Comparison of ENCODE assay signal across 15 mouse cellular contexts in genomic region chr2:152725178-152725750, GRCm38 (mm10). TPM values are rescaled to one million over a fixed set of nuclear protein-coding genes. Genes with fewer than 3 reads are reported as not detected.
DNase-seq lines count a peak whose midpoint lies in the region; ATAC-seq and TF ChIP-seq lines count a peak whose summit lies in the region.
"Had no signal": no experiment of that assay in that cellular context is flagged by ENCODE, and none has a peak within 500 bp of the region (broad histone marks: within the 10 kb centered on the region; RNA-seq: fewer than 3 reads in every experiment).

No protein-coding gene starts in this region.

- no peak overlapping the region for H3K4me2 ChIP-seq in neural tube, embryonic 11.5 days (ENCODE audit: low read depth)
- H3K4me2 ChIP-seq: heart, embryonic 11.5 days had no signal

- intact Hi-C loops in heart, adult 2 months (cut with DNase I), result no loop called here

- DNase-seq in heart, adult 2 months, result peak in 1 of 2 experiments; percentile 49
- no peak for DNase-seq in heart, postnatal 4 days
- no peak for DNase-seq in layer of hippocampus, adult 2 months (ENCODE audit: low spot score in 2 of 2)
- DNase-seq in layer of hippocampus, adult 11-12 months (ENCODE audit: low spot score), result no peak
- DNase-seq in neural tube, embryonic 11.5 days (ENCODE audit: low spot score), result peak; percentile 28
- no peak for DNase-seq in thymus, postnatal 36 days
- DNase-seq in layer of hippocampus, postnatal 25 days (ENCODE audit: extremely low spot score in 1 of 2, low spot score in 1 of 2), result no peak
- DNase-seq: cerebellum, adult 8-10 months; embryo, embryonic 11 days had no signal

- TF ChIP-seq EP300 in heart, adult 2 months (IDR thresholded peaks at IDR 0.05; ENCODE audit: insufficient read depth, low read depth, low read length), result no peak

- H3K9ac ChIP-seq in heart, adult 2 months (ENCODE audit: low read depth, low read length), result peak overlapping the region; percentile 50
- peak overlapping the region; percentile 35 for H3K9ac ChIP-seq in neural tube, embryonic 11.5 days (ENCODE audit: low read length)
- H3K9ac ChIP-seq: midbrain, embryonic 15.5 days had no signal

- no peaks in the 10 kb centered on the region for H3K9me3 ChIP-seq in neural tube, embryonic 11.5 days (ENCODE audit: control insufficient read depth, low read length)
- H3K9me3 ChIP-seq: midbrain, embryonic 15.5 days had no signal

- H3K79me2 ChIP-seq in heart, adult 2 months (replicated peaks; ENCODE audit: control insufficient read depth, insufficient read depth, low read length), result no peaks in the 10 kb centered on the region

- no peaks in the 10 kb centered on the region for H3K36me3 ChIP-seq in heart, adult 2 months (ENCODE audit: control insufficient read depth, insufficient read depth, low read length)
- H3K36me3 ChIP-seq in neural tube, embryonic 11.5 days (ENCODE audit: control insufficient read depth, insufficient read depth, low read length), result no peaks in the 10 kb centered on the region
- H3K36me3 ChIP-seq: midbrain, embryonic 15.5 days had no signal

- ATAC-seq in neural tube, embryonic 11.5 days (ENCODE audit: insufficient read depth, low FRiP score, low TSS enrichment), result no peak
- ATAC-seq: activated CD4-positive, CD25-positive, alpha-beta regulatory T cell, adult 4 months; midbrain, embryonic 15.5 days had no signal

- peak overlapping the region; percentile 93 for H3K27ac ChIP-seq in heart, adult 2 months
- peak overlapping the region; percentile 78; the same call in 1 of the 2 replicates for H3K27ac ChIP-seq in layer of hippocampus, adult 2 months
- peak overlapping the region; percentile 100 for H3K27ac ChIP-seq in brown adipose tissue, adult 24 weeks (replicated peaks; ENCODE audit: low read depth, low read length)
- no peak overlapping the region for H3K27ac ChIP-seq in neural tube, embryonic 11.5 days (ENCODE audit: low read depth, low read length)
- H3K27ac ChIP-seq: midbrain, embryonic 15.5 days had no signal

- TF ChIP-seq CTCF in heart, adult 2 months (IDR thresholded peaks at IDR 0.05), result no peak
- TF ChIP-seq CTCF in layer of hippocampus, adult 2 months (conservative IDR thresholded peaks at IDR 0.05), result no peak

- WGBS in heart, adult 2 months, result 64% methylated on average over 15 of the region's 15 CpGs
- WGBS in neural tube, embryonic 11.5 days, result 32% methylated on average over 15 of the region's 15 CpGs

- no peaks in the 10 kb centered on the region for H3K27me3 ChIP-seq in heart, adult 2 months (ENCODE audit: control insufficient read depth, insufficient read depth, low read length)
- no peaks in the 10 kb centered on the region for H3K27me3 ChIP-seq in neural tube, embryonic 11.5 days (ENCODE audit: control insufficient read depth, insufficient read depth, low read length)

- peak overlapping the region; percentile 6; the same call in 1 of the 2 replicates for H3K4me3 ChIP-seq in heart, adult 2 months
- no peak overlapping the region for H3K4me3 ChIP-seq in layer of hippocampus, adult 2 months
- H3K4me3 ChIP-seq in brown adipose tissue, adult 24 weeks (ENCODE audit: insufficient read depth, low read depth, low read length), result peak overlapping the region; percentile 25
- H3K4me3 ChIP-seq in neural tube, embryonic 11.5 days (ENCODE audit: low read depth, low read length), result no peak overlapping the region
- H3K4me3 ChIP-seq: erythroblast, embryonic 14.5 days; midbrain, embryonic 15.5 days had no signal

- peaks cover 23% of the 10 kb centered on the region for H3K4me1 ChIP-seq in heart, adult 2 months (ENCODE audit: control insufficient read depth, insufficient read depth, low read length)
- H3K4me1 ChIP-seq in brown adipose tissue, adult 24 weeks (ENCODE audit: control insufficient read depth, insufficient read depth, insufficient read length, low read length), result peaks cover 25% of the 10 kb centered on the region
- H3K4me1 ChIP-seq in neural tube, embryonic 11.5 days (ENCODE audit: control insufficient read depth, insufficient read depth, low read length), result peaks cover 22% of the 10 kb centered on the region; the same call in 1 of the 2 replicates

- peak; percentile 70 for TF ChIP-seq POLR2A in heart, adult 2 months (IDR thresholded peaks at IDR 0.05; ENCODE audit: insufficient read depth, low read depth, low read length)

RNA-seq across cellular contexts. Expression of gene Id1, which starts 10.8 kb away (rescaled TPM):
- total RNA-seq in heart, adult 2 months (2021), result 10 to 100 TPM; 56.5 to 59.8 TPM
- 74.7 and 113 TPM in 2 replicates for polyA plus RNA-seq in heart, adult 2 months (2012; rRNA removed)
- total RNA-seq in heart, postnatal 4 days (2021), result 10 to 100 TPM; 71.8 to 76.6 TPM
- 10 to 100 TPM; 23.5 to 25.4 TPM for total RNA-seq in layer of hippocampus, adult 2 months (2021)
- polyA plus RNA-seq in brown adipose tissue, adult 24 weeks (2012; ENCODE audit: insufficient read depth, insufficient read length, missing spikeins), result 48.0 and 59.8 TPM in 2 replicates
- 116 and 129 TPM in 2 replicates for polyA plus RNA-seq in neural tube, embryonic 11.5 days (2014; fragmentation: Nextera tagmentation; extraction: Ambion mirVana)
- 10 to 100 TPM; 19.6 to 22.4 TPM for total RNA-seq in layer of hippocampus, postnatal 25 days (2021)

RNA-seq across cellular contexts. Expression of gene Cox4i2, which starts 28.7 kb away (rescaled TPM):
- 10 to 100 TPM; 12.1 to 18.0 TPM for total RNA-seq in heart, adult 2 months (2021)
- 12.0 and 13.2 TPM in 2 replicates for polyA plus RNA-seq in heart, adult 2 months (2012; rRNA removed)
- total RNA-seq in heart, postnatal 4 days (2021), result 10 to 100 TPM; 13.7 to 15.1 TPM
- 1 to 10 TPM; 1.4 to 1.6 TPM for total RNA-seq in layer of hippocampus, adult 2 months (2021)
- 6.3 and 8.7 TPM in 2 replicates for polyA plus RNA-seq in brown adipose tissue, adult 24 weeks (2012; ENCODE audit: insufficient read depth, insufficient read length, missing spikeins)
- polyA plus RNA-seq in neural tube, embryonic 11.5 days (2014; fragmentation: Nextera tagmentation; extraction: Ambion mirVana), result 3.5 and 4.6 TPM in 2 replicates
- total RNA-seq in layer of hippocampus, postnatal 25 days (2021), result 1 to 10 TPM; 2.0 to 2.7 TPM
- total RNA-seq: MEL had no signal
- polyA plus RNA-seq: activated CD4-positive, CD25-positive, alpha-beta regulatory T cell, adult 4 months; erythroblast, embryonic 14.5 days had no signal

RNA-seq across cellular contexts. Expression of gene Mcts2, which starts 38.4 kb away (rescaled TPM):
- 10 to 100 TPM; 14.8 to 18.2 TPM for total RNA-seq in heart, adult 2 months (2021)
- polyA plus RNA-seq in heart, adult 2 months (2012; rRNA removed), result 8.6 and 12.1 TPM in 2 replicates
- total RNA-seq in heart, postnatal 4 days (2021), result 10 to 100 TPM; 19.9 to 20.2 TPM
- 10 to 100 TPM; 18.8 to 20.8 TPM for total RNA-seq in layer of hippocampus, adult 2 months (2021)
- 42.0 and 42.5 TPM in 2 replicates for polyA plus RNA-seq in brown adipose tissue, adult 24 weeks (2012; ENCODE audit: insufficient read depth, insufficient read length, missing spikeins)
- 39.1 and 40.6 TPM in 2 replicates for polyA plus RNA-seq in neural tube, embryonic 11.5 days (2014; fragmentation: Nextera tagmentation; extraction: Ambion mirVana)
- total RNA-seq in layer of hippocampus, postnatal 25 days (2021), result 10 to 100 TPM; 21.2 to 22.8 TPM

RNA-seq across cellular contexts. Expression of gene H13, which starts 56.0 kb away (rescaled TPM):
- total RNA-seq in heart, adult 2 months (2021), result 10 to 100 TPM; 33.9 to 37.6 TPM
- 42.9 and 43.5 TPM in 2 replicates for polyA plus RNA-seq in heart, adult 2 months (2012; rRNA removed)
- total RNA-seq in heart, postnatal 4 days (2021), result 10 to 100 TPM; 54.1 to 54.2 TPM
- total RNA-seq in layer of hippocampus, adult 2 months (2021), result 10 to 100 TPM; 71.5 to 73.3 TPM
- polyA plus RNA-seq in brown adipose tissue, adult 24 weeks (2012; ENCODE audit: insufficient read depth, insufficient read length, missing spikeins), result 54.9 and 59.2 TPM in 2 replicates
- polyA plus RNA-seq in neural tube, embryonic 11.5 days (2014; fragmentation: Nextera tagmentation; extraction: Ambion mirVana), result 123 TPM in 2 replicates
- total RNA-seq in layer of hippocampus, postnatal 25 days (2021), result 10 to 100 TPM; 78.4 to 81.8 TPM

Comparison
In these comparisons a context has a peak if more than half of its experiments do, and no peak if none do; other contexts are left out.
1. H3K4me3 ChIP-seq: peak in heart, adult 2 months (single experiment) and brown adipose tissue, adult 24 weeks (single experiment); none in layer of hippocampus, adult 2 months (single experiment) and neural tube, embryonic 11.5 days (single experiment).